Mouse (Mus musculus): ENCODE data around the gene Rab15.

DNA sequence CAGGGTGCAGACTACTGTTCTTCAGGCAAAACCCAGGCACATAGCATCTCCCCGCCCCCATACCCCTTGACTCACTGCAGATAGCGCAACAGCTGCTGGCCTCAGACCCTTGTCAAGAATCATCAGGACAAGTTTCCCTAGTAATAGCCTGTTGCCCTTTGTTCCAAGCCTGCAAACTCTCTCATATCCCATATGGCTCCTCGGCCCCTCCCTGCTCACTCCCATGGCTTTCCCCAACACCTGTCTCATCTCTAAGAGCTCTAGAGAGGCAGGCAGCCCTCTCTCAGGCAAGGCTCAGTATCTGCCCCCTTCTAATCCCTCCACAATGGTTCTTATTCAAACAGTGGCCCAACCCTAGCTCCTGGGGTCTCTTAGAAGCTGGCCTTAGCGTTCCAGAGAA is 2.1 kb downstream of the Rab15 start:
- TF ChIP-seq CTCF (IDR thresholded peaks at IDR 0.05; ENCODE audit: low read depth) = no peak
- TF ChIP-seq EP300 (IDR thresholded peaks at IDR 0.05; ENCODE audit: low read depth) = no peak

Data from heart, postnatal 0 days (tissue).